Mouse (Mus musculus) embryo, embryonic 11 days (tissue): ENCODE measurements at regions not wholly inside any gene's neighbourhood (a gene's known extent, or its start where the extent isn't known, plus 50 kb on each side); places are given as distances from the start of the nearest gene placed in this dataset.

Experiments used
- DNase-seq: peaks from one replicate; pipeline ENCODE4 v3.0.0-alpha.2; 2015

GRCm38 (mm10) chr12:109662179-109662578 is 62.0 kb upstream of the Rtl1 start:
- DNase-seq, result no peak

GRCm38 (mm10) chr12:109674766-109675165 is 74.6 kb upstream of the Rtl1 start:
- DNase-seq, result no peak

GRCm38 (mm10) chr12:109694046-109694445 is 93.9 kb upstream of the Rtl1 start:
- DNase-seq, result no peak

- no peak for DNase-seq
Measured at GRCm38 (mm10) chr12:109694801-109695430, 94.8 kb upstream of the Rtl1 start.

- no peak for DNase-seq
Measured at GRCm38 (mm10) chr12:109706820-109707219, 106.7 kb upstream of the Rtl1 start.

GRCm38 (mm10) chr12:109709661-109710060 is 109.5 kb upstream of the Rtl1 start:
- no peak for DNase-seq

- no peak for DNase-seq
Measured at GRCm38 (mm10) chr12:109711392-109711791, 111.3 kb upstream of the Rtl1 start.

GRCm38 (mm10) chr12:109711946-109712345 is 111.8 kb upstream of the Rtl1 start:
- DNase-seq, result no peak

- DNase-seq, result no peak
Measured at GRCm38 (mm10) chr12:109712386-109712785, 112.3 kb upstream of the Rtl1 start.

- DNase-seq, result no peak
Measured at GRCm38 (mm10) chr12:109713041-109713440, 112.9 kb upstream of the Rtl1 start.

- DNase-seq, result no peak
Measured at GRCm38 (mm10) chr12:109714061-109714460, 113.9 kb upstream of the Rtl1 start.

- DNase-seq, result no peak
Measured at GRCm38 (mm10) chr12:109716991-109717390, 116.9 kb upstream of the Rtl1 start.

GRCm38 (mm10) chr12:109718036-109718435 is 117.9 kb upstream of the Rtl1 start:
- no peak for DNase-seq

GRCm38 (mm10) chr12:109738201-109738600 is 138.1 kb upstream of the Rtl1 start:
- no peak for DNase-seq

GRCm38 (mm10) chr12:109738911-109739310 is 138.8 kb upstream of the Rtl1 start:
- DNase-seq, result no peak

- no peak for DNase-seq
Measured at GRCm38 (mm10) chr12:109742486-109742885, 142.4 kb upstream of the Rtl1 start.

GRCm38 (mm10) chr12:109743036-109743650 is 143.0 kb upstream of the Rtl1 start:
- no peak for DNase-seq

GRCm38 (mm10) chr12:109744186-109744585 is 144.1 kb upstream of the Rtl1 start:
- no peak for DNase-seq

- peak; percentile 37 for DNase-seq
Measured at GRCm38 (mm10) chr12:109745731-109746484, 145.8 kb upstream of the Rtl1 start.

GRCm38 (mm10) chr12:109747201-109747600 is 147.1 kb upstream of the Rtl1 start:
- no peak for DNase-seq

GRCm38 (mm10) chr12:109747776-109748175 is 147.6 kb upstream of the Rtl1 start:
- DNase-seq, result peak; percentile 32

GRCm38 (mm10) chr12:109748326-109749059 is 148.4 kb upstream of the Rtl1 start:
- DNase-seq, result no peak

GRCm38 (mm10) chr12:109749256-109749655 is 149.1 kb upstream of the Rtl1 start:
- DNase-seq, result peak; percentile 25
